Mouse (Mus musculus) E14TG2a.4 (cell line): ENCODE data around the gene Clk2.

ENCODE experiments used
- CTCF ChIP-seq: conservative IDR thresholded peaks from 2 replicates; pipeline ENCODE4 v1.5.1; 2014; ENCODE audit warnings: low read length
- NANOG ChIP-seq: IDR thresholded peaks from 2 replicates; pipeline ENCODE4 v1.6.1; 2014; ENCODE audit warnings: borderline replicate concordance, low read length, mixed read lengths
- POU5F1 ChIP-seq: IDR thresholded peaks from 2 replicates; pipeline ENCODE4 v1.6.1; 2014; ENCODE audit warnings: low read length, borderline replicate concordance

DNA sequence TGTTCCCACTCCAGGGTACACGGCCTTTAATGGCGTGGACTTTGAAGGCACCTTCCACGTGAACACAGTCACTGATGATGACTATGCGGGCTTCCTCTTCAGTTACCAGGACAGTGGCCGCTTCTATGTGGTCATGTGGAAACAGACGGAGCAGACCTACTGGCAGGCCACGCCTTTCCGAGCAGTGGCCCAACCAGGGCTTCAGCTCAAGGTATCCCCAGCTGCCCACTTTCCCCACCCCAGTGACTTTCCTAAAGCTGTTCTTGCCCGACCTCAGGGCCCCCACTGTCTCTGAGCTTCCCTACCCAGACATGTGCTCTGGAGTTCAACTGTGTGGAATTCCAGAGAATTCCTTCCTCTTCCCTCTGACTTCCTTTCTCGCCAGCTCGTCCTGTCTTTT lies 60.2 kb downstream of the Clk2 start:
- TF ChIP-seq CTCF (no peak), POU5F1 (no peak), NANOG (no peak)
